In the genomic region with DNA sequence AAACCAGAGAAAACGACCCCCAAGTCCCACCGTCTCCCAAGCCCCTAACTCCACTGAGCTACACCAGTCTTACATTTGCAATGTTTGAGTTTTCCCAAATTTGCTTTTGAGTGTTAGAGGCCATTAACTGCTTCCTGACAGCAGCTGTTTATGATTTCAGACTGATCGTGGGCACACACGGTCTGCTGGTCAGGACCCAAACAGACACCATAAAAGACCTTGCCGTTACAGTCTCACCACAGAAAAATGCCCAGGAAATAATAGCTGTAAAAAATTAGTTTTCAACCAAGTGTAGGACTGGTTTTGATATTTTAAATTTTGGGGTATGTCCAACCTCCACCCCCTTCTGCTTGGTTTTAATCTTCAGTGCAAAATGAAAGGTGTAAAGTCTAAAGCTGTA, we compare ENCODE assay signal across 28 mouse cellular contexts.
DNase-seq lines count a peak whose midpoint lies in the region; ATAC-seq and TF ChIP-seq lines count a peak whose summit lies in the region.
"Had no signal": no experiment of that assay in that cellular context is flagged by ENCODE, and none has a peak within 500 bp of the region (broad histone marks: within the 10 kb centered on the region; RNA-seq: fewer than 3 reads in every experiment).

No protein-coding gene starts in this region.

- no peak overlapping the region for H3K4me3 ChIP-seq in midbrain, embryonic 11.5 days (ENCODE audit: low read depth, low read length)
- no peak overlapping the region for H3K4me3 ChIP-seq in midbrain, embryonic 10.5 days
- H3K4me3 ChIP-seq in limb, embryonic 11.5 days (ENCODE audit: low read depth, low read length), result no peak overlapping the region
- H3K4me3 ChIP-seq in limb, embryonic 14.5 days (replicated peaks; ENCODE audit: low read length), result no peak overlapping the region
- no peak overlapping the region for H3K4me3 ChIP-seq in gastrocnemius, adult 2 months
- no peak overlapping the region for H3K4me3 ChIP-seq in hindbrain, embryonic 14.5 days (replicated peaks; ENCODE audit: low read length)
- H3K4me3 ChIP-seq: heart, embryonic 12.5 days; heart, embryonic 15.5 days; hindbrain, embryonic 10.5 days; hindbrain, embryonic 13.5 days had no signal

- no peaks in the 10 kb centered on the region for H3K27me3 ChIP-seq in midbrain, embryonic 11.5 days (ENCODE audit: control insufficient read depth, insufficient read depth, low read length)
- H3K27me3 ChIP-seq in midbrain, embryonic 10.5 days (ENCODE audit: low read depth, poor library complexity, severe bottlenecking), result no peaks in the 10 kb centered on the region
- no peaks in the 10 kb centered on the region for H3K27me3 ChIP-seq in limb, embryonic 11.5 days (ENCODE audit: control insufficient read depth, insufficient read depth, low read length)
- H3K27me3 ChIP-seq in limb, embryonic 14.5 days (ENCODE audit: control insufficient read depth, insufficient read depth, low read length), result no peaks in the 10 kb centered on the region
- H3K27me3 ChIP-seq in hindbrain, embryonic 14.5 days (ENCODE audit: control insufficient read depth, insufficient read depth, low read length), result no peaks in the 10 kb centered on the region
- H3K27me3 ChIP-seq: CH12.LX; heart, embryonic 12.5 days; heart, embryonic 15.5 days; hindbrain, embryonic 13.5 days; Patski had no signal

- H3K9ac ChIP-seq in midbrain, embryonic 11.5 days (ENCODE audit: low read length), result no peak overlapping the region
- H3K9ac ChIP-seq in limb, embryonic 11.5 days (ENCODE audit: low read length), result no peak overlapping the region
- no peak overlapping the region for H3K9ac ChIP-seq in limb, embryonic 14.5 days (ENCODE audit: low read depth, low read length, severe bottlenecking)
- H3K9ac ChIP-seq in hindbrain, embryonic 14.5 days, result no peak overlapping the region
- H3K9ac ChIP-seq: forebrain, postnatal 0 days; heart, embryonic 12.5 days; heart, embryonic 15.5 days; hindbrain, embryonic 13.5 days had no signal

- no peaks in the 10 kb centered on the region for H3K9me3 ChIP-seq in midbrain, embryonic 11.5 days (ENCODE audit: control insufficient read depth, low read length)
- H3K9me3 ChIP-seq in midbrain, embryonic 10.5 days (replicated peaks), result no peaks in the 10 kb centered on the region
- no peaks in the 10 kb centered on the region for H3K9me3 ChIP-seq in limb, embryonic 11.5 days (ENCODE audit: control insufficient read depth, low read length)
- no peaks in the 10 kb centered on the region for H3K9me3 ChIP-seq in limb, embryonic 14.5 days (ENCODE audit: control insufficient read depth, low read length)
- H3K9me3 ChIP-seq in hindbrain, embryonic 14.5 days (ENCODE audit: control insufficient read depth, low read length), result 0 out of 2 replicates have a peak, but pooled peaks cover 2% of the 10 kb centered on the region
- H3K9me3 ChIP-seq: heart, embryonic 12.5 days; heart, embryonic 15.5 days; hindbrain, embryonic 10.5 days; hindbrain, embryonic 13.5 days had no signal

- no peak for TF ChIP-seq CTCF in gastrocnemius, adult 2 months (IDR thresholded peaks at IDR 0.05)

- H3K36me3 ChIP-seq in midbrain, embryonic 11.5 days (ENCODE audit: control insufficient read depth, insufficient read depth, low read length), result no peaks in the 10 kb centered on the region
- no peaks in the 10 kb centered on the region for H3K36me3 ChIP-seq in midbrain, embryonic 10.5 days
- no peaks in the 10 kb centered on the region for H3K36me3 ChIP-seq in limb, embryonic 11.5 days (ENCODE audit: control insufficient read depth, insufficient read depth, low read length)
- H3K36me3 ChIP-seq in limb, embryonic 14.5 days (ENCODE audit: control insufficient read depth, insufficient read depth, low read length), result no peaks in the 10 kb centered on the region
- H3K36me3 ChIP-seq in hindbrain, embryonic 14.5 days (replicated peaks; ENCODE audit: control insufficient read depth, insufficient read depth), result no peaks in the 10 kb centered on the region
- H3K36me3 ChIP-seq: G1E; heart, embryonic 12.5 days; heart, embryonic 15.5 days; hindbrain, embryonic 10.5 days; hindbrain, embryonic 13.5 days had no signal

- no peaks in the 10 kb centered on the region for H3K4me1 ChIP-seq in midbrain, embryonic 11.5 days (ENCODE audit: control insufficient read depth, insufficient read depth, low read length)
- no peaks in the 10 kb centered on the region for H3K4me1 ChIP-seq in midbrain, embryonic 10.5 days
- H3K4me1 ChIP-seq in limb, embryonic 11.5 days (ENCODE audit: control insufficient read depth, insufficient read depth, low read length), result peaks cover 13% of the 10 kb centered on the region; the same call in 1 of the 2 replicates
- peaks cover 9% of the 10 kb centered on the region; the same call in 1 of the 2 replicates for H3K4me1 ChIP-seq in limb, embryonic 14.5 days (ENCODE audit: control insufficient read depth, insufficient read depth, low read length)
- no peaks in the 10 kb centered on the region for H3K4me1 ChIP-seq in hindbrain, embryonic 14.5 days (replicated peaks; ENCODE audit: control insufficient read depth, insufficient read depth, low read length)
- H3K4me1 ChIP-seq: heart, embryonic 12.5 days; heart, embryonic 15.5 days; hindbrain, embryonic 10.5 days; hindbrain, embryonic 13.5 days had no signal

- no peak for TF ChIP-seq POLR2A in limb, embryonic 14.5 days (IDR thresholded peaks at IDR 0.05; ENCODE audit: borderline replicate concordance, extremely low read depth, insufficient read depth, insufficient read length)

- intact Hi-C loops in gastrocnemius, adult 2 months (cut with DNase I), result no loop called here

- peak; percentile 76 for DNase-seq in midbrain, embryonic 11.5 days (ENCODE audit: low spot score, missing footprints)
- DNase-seq in midbrain, embryonic 10.5 days (ENCODE audit: low spot score), result no peak
- peak; percentile 38 for DNase-seq in limb, embryonic 11.5 days (ENCODE audit: low spot score)
- no peak for DNase-seq in limb, embryonic 14.5 days (ENCODE audit: low spot score)
- no peak for DNase-seq in gastrocnemius, adult 2 months
- no peak for DNase-seq in hindbrain, embryonic 14.5 days (ENCODE audit: low spot score)
- DNase-seq: adrenal gland, postnatal 14 days; B cell, adult 2 months; cerebellum, adult 11 months; cerebellum, adult 2 months; cerebellum, adult 9-11 months; cerebellum, postnatal 25 days; forebrain, postnatal 0 days; gastrocnemius, postnatal 10 days; gastrocnemius, postnatal 36 days; heart, postnatal 10 days; heart, postnatal 36 days had no signal

- 87% methylated on average over 5 of the region's 5 CpGs for WGBS in midbrain, embryonic 11.5 days
- 93% methylated on average over 5 of the region's 5 CpGs for WGBS in midbrain, embryonic 10.5 days
- WGBS in limb, embryonic 11.5 days, result 14% methylated on average over 5 of the region's 5 CpGs
- WGBS in limb, embryonic 14.5 days, result 15% methylated on average over 5 of the region's 5 CpGs
- 83% methylated on average over 5 of the region's 5 CpGs for WGBS in hindbrain, embryonic 14.5 days

- H3K4me2 ChIP-seq in midbrain, embryonic 11.5 days, result no peak overlapping the region
- no peak overlapping the region for H3K4me2 ChIP-seq in limb, embryonic 11.5 days (ENCODE audit: low read depth, severe bottlenecking)
- no peak overlapping the region for H3K4me2 ChIP-seq in limb, embryonic 14.5 days (replicated peaks; ENCODE audit: low read depth, low read length, severe bottlenecking)
- no peak overlapping the region for H3K4me2 ChIP-seq in hindbrain, embryonic 14.5 days (replicated peaks)
- H3K4me2 ChIP-seq: heart, embryonic 12.5 days; heart, embryonic 15.5 days; hindbrain, embryonic 13.5 days had no signal

- H3K27ac ChIP-seq in midbrain, embryonic 11.5 days (ENCODE audit: low read depth, low read length), result no peak overlapping the region
- H3K27ac ChIP-seq in midbrain, embryonic 10.5 days (replicated peaks), result no peak overlapping the region
- H3K27ac ChIP-seq in limb, embryonic 11.5 days (replicated peaks; ENCODE audit: low read depth, low read length), result 0 out of 2 replicates have a peak overlapping the region, but pooled peaks have one; percentile 18
- H3K27ac ChIP-seq in limb, embryonic 14.5 days (replicated peaks; ENCODE audit: low read depth, low read length), result 0 out of 2 replicates have a peak overlapping the region, but pooled peaks have one; percentile 19
- H3K27ac ChIP-seq in gastrocnemius, adult 2 months, result no peak overlapping the region
- no peak overlapping the region for H3K27ac ChIP-seq in hindbrain, embryonic 14.5 days
- H3K27ac ChIP-seq: heart, embryonic 15.5 days; hindbrain, embryonic 10.5 days; hindbrain, embryonic 13.5 days; hindbrain, postnatal 0 days had no signal

- no peak for ATAC-seq in midbrain, embryonic 11.5 days (ENCODE audit: low FRiP score)
- ATAC-seq in limb, embryonic 11.5 days (ENCODE audit: insufficient number of reproducible peaks, low FRiP score, low TSS enrichment, low read depth), result no peak
- ATAC-seq in limb, embryonic 14.5 days (ENCODE audit: low FRiP score, low read depth), result no peak
- no peak for ATAC-seq in hindbrain, embryonic 14.5 days (ENCODE audit: low FRiP score)
- ATAC-seq: forebrain, embryonic 14.5 days; forebrain, postnatal 0 days; hindbrain, postnatal 0 days; inflammation-experienced regulatory T-cells, adult 6 months; intestine, embryonic 16.5 days; Patski had no signal

Comparison
In these comparisons a context has a peak if more than half of its experiments do, and no peak if none do; other contexts are left out.
1. DNase-seq: peak in midbrain, embryonic 11.5 days (single experiment) and limb, embryonic 11.5 days (single experiment); none in midbrain, embryonic 10.5 days (single experiment), limb, embryonic 14.5 days (single experiment), gastrocnemius, adult 2 months (single experiment) and hindbrain, embryonic 14.5 days (single experiment).
2. H3K27ac ChIP-seq: peak in limb, embryonic 11.5 days (single experiment) and limb, embryonic 14.5 days (single experiment); none in midbrain, embryonic 11.5 days (single experiment), midbrain, embryonic 10.5 days (single experiment), gastrocnemius, adult 2 months (single experiment) and hindbrain, embryonic 14.5 days (single experiment).